Mouse (Mus musculus): ENCODE results near the gene Sirt5. TPM values are rescaled to one million over a fixed set of nuclear protein-coding genes. Genes with fewer than 3 reads are reported as not detected.

Sirt5 gene
- polyA plus RNA-seq, 1 experiment from 2014 or later: 43.8 TPM

DNA sequence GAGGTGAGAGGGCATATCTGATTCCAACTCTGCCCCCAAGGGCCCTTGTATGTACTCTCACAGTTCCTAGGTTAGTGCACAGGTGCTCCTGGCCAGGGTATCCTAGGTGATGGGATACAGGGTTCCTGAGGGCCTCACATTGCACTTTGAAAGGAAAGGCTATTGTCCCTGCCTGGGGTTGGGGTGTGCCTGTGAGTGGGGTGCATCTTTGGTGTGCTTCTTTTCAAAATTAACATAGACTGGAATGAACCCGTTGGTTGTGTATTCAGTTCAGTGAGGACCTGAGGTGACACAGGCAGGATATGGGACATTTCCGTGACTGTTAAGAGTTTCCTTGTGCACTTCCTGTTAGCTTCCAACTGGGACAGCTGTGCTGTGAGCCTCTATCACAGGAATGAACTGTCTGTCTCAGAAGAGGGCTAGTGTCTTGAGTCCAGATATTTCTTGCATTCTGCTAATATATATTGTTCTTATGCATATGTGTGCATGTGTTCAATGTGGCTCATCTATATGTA, 9.7 kb downstream of the Sirt5 start:
- Histone ChIP-seq H3K9me3 (0 out of 2 replicates have a peak, but pooled peaks cover 6% of the 10 kb centered on the region), H3K4me3 (no peak overlapping the region), H3K27me3 (no peaks in the 10 kb centered on the region), H3K4me2 (replicated peaks) (no peak overlapping the region), H3K27ac (0 out of 2 replicates have a peak overlapping the region, but pooled peaks have one; percentile 1), H3K9ac (no peak overlapping the region), H3K4me1 (0 out of 2 replicates have a peak, but pooled peaks cover 5% of the 10 kb centered on the region), H3K36me3 (peaks cover 54% of the 10 kb centered on the region)
- 62% methylated on average over 2 of the region's 2 CpGs for WGBS
- no peak for ATAC-seq (ENCODE audit: insufficient number of reproducible peaks, insufficient read depth, low FRiP score, low TSS enrichment)

- peaks cover 25% of the 10 kb centered on the region for H3K36me3 ChIP-seq
- H3K4me3 ChIP-seq: no peak overlapping the region
- no peak for ATAC-seq (ENCODE audit: insufficient number of reproducible peaks, insufficient read depth, low FRiP score, low TSS enrichment)
- no peaks in the 10 kb centered on the region for H3K4me1 ChIP-seq
- H3K27ac ChIP-seq: no peak overlapping the region
- 80% methylated on average over 3 of the region's 3 CpGs for WGBS
- H3K4me2 ChIP-seq (replicated peaks): no peak overlapping the region
- no peak overlapping the region for H3K9ac ChIP-seq
- H3K27me3 ChIP-seq: no peaks in the 10 kb centered on the region
- H3K9me3 ChIP-seq: no peaks in the 10 kb centered on the region
Observed at GRCm38 (mm10) chr13:43379989-43380388, 14.7 kb downstream of the Sirt5 start.

- ATAC-seq (ENCODE audit: insufficient number of reproducible peaks, insufficient read depth, low FRiP score, low TSS enrichment): no peak
- H3K4me1 ChIP-seq: no peaks in the 10 kb centered on the region
- 0 out of 2 replicates have a peak, but pooled peaks cover 7% of the 10 kb centered on the region for H3K9me3 ChIP-seq
- H3K36me3 ChIP-seq: peaks cover 17% of the 10 kb centered on the region
- H3K27ac ChIP-seq: no peak overlapping the region
- no peak overlapping the region for H3K9ac ChIP-seq
- H3K4me3 ChIP-seq: no peak overlapping the region
- WGBS: 95% methylated on average over 10 of the region's 10 CpGs
- no peaks in the 10 kb centered on the region for H3K27me3 ChIP-seq
- no peak overlapping the region for H3K4me2 ChIP-seq (replicated peaks)
Observed at GRCm38 (mm10) chr13:43385321-43385720, 20.0 kb downstream of the Sirt5 start.

DNA sequence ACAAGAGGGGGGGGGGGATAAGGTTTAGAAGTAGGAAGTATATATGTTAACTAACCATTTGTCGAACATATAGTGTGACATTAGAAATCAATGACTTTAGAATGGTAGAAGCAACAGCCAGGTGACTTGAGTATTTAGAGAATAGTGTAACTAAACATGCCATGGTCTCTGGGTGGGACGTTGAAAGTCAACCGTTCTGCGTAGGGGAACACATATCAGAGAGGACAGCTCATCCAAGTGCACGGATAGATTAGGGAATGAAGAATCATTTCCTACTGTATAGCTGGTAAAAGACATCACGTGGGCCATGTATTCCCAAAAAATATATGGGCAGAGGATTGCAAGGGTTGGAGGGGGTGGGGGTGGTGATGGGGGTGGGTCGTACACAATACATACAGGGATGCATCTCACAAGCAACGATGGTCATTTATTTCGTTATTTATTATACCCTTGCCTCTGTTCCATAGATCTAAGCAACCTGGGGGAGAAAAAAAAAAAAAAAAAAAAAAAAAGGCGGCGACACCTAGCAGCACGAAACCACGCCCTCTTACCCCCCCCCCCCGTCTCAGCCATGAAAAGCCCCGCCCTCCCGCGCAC, 32.5 kb downstream of the Sirt5 start:
- peak overlapping the region; percentile 79 for H3K4me3 ChIP-seq
- H3K4me2 ChIP-seq (replicated peaks): peak overlapping the region; percentile 73
- H3K36me3 ChIP-seq: peaks cover 33% of the 10 kb centered on the region
- H3K27me3 ChIP-seq: no peaks in the 10 kb centered on the region
- peaks cover 8% of the 10 kb centered on the region for H3K4me1 ChIP-seq
- no peak overlapping the region for H3K9ac ChIP-seq
- peak; percentile 24; the same call in 1 of the 2 replicates for ATAC-seq (ENCODE audit: insufficient number of reproducible peaks, insufficient read depth, low FRiP score, low TSS enrichment)
- no peaks in the 10 kb centered on the region for H3K9me3 ChIP-seq
- WGBS: 50% methylated on average over 14 of the region's 17 CpGs
- no peak overlapping the region for H3K27ac ChIP-seq

DNA sequence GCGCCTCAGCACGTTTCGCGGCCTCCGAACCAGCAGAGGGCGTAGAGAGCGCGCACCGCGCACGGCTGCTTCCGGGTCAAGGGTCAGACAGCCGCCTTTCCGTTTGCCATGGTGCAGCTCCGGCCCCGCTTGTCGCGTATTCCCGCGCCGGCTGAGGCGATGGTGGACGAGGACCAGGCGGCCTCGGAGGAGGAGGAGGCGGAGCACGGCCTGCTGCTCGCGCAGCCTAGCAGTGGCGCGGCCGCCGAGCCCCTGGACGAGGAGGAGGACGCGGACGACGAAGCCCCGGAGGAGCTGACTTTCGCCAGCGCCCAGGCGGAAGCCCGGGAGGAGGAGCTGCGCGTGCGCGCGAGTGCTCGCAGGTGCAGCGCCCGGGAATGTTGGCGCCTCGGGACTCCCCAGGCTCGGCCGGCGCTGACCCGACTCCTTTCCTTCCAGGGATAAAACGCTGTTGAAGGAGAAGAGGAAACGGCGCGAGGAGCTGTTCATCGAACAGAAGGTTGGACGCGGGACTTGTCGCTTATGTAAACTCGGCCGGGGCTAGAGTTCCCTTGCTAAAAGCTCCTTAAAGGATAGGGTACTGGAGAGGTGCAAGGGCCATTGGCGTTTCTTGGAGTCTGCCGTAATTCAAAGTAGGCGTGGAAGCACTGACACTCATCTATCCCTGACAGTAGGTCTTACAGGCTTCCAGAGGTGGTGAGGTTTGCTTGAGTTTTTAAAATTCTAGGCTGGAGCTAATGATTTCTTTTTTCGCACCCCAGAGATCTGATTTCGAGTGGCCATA, 33.2 kb downstream of the Sirt5 start, which contains the start of gene Nol7:
TSS of gene Nol7 (plus strand) at position 94 of the 784 bp plus-strand sequence.
- H3K4me1 ChIP-seq: peaks cover 8% of the 10 kb centered on the region
- ATAC-seq (ENCODE audit: insufficient number of reproducible peaks, insufficient read depth, low FRiP score, low TSS enrichment): peak; percentile 87
- peaks cover 36% of the 10 kb centered on the region for H3K36me3 ChIP-seq
- no peaks in the 10 kb centered on the region for H3K27me3 ChIP-seq
- peak within 1 kb of the TSS; percentile 73 for H3K4me2 ChIP-seq (replicated peaks)
- H3K9me3 ChIP-seq: no peaks in the 10 kb centered on the region
- 1% methylated on average over 72 of the region's 72 CpGs for WGBS
- peak within 1 kb of the TSS; percentile 93 for H3K27ac ChIP-seq
- H3K4me3 ChIP-seq: peak within 1 kb of the TSS; percentile 79
- H3K9ac ChIP-seq: peak within 1 kb of the TSS; percentile 77

GRCm38 (mm10) chr13:43399576-43399975, 34.3 kb downstream of the Sirt5 start:
- 91% methylated on average over 5 of the region's 5 CpGs for WGBS
- H3K9me3 ChIP-seq: no peaks in the 10 kb centered on the region
- no peak overlapping the region for H3K9ac ChIP-seq
- peak overlapping the region; percentile 73; the same call in 1 of the 2 replicates for H3K4me2 ChIP-seq (replicated peaks)
- H3K27ac ChIP-seq: no peak overlapping the region
- H3K36me3 ChIP-seq: peaks cover 34% of the 10 kb centered on the region
- peaks cover 8% of the 10 kb centered on the region for H3K4me1 ChIP-seq
- ATAC-seq (ENCODE audit: insufficient number of reproducible peaks, insufficient read depth, low FRiP score, low TSS enrichment): no peak
- H3K27me3 ChIP-seq: no peaks in the 10 kb centered on the region
- no peak overlapping the region for H3K4me3 ChIP-seq

DNA sequence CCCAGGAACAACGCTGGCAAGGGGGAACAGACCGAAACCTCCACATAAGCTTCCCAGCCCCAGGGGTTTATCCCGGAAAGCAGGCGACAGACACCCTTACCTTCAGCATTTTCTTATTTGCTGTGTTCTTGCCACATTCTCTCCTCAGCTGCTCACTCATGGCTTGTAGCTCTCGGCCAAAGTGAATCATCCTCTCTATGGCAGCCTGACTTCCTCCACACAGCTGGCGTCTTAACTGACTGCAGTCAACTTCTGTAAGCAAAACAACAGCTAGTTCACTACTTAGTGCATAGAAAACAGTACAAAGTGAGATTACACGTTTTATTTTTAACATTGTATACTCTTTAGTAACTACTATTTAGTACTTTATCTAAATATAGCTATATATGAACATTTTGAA, 47.0 kb downstream of the Sirt5 start:
- Histone ChIP-seq H3K36me3 (peaks cover 47% of the 10 kb centered on the region), H3K9me3 (no peaks in the 10 kb centered on the region)
- no peak for ATAC-seq (ENCODE audit: insufficient number of reproducible peaks, insufficient read depth, low FRiP score, low TSS enrichment)

GRCm38 (mm10) chr13:43413611-43414010, 48.3 kb downstream of the Sirt5 start:
- WGBS: 89% methylated on average over 2 of the region's 2 CpGs
- peaks cover 50% of the 10 kb centered on the region for H3K36me3 ChIP-seq

More for the DNA sequence above, 47.0 kb downstream of the Sirt5 start:
- Histone ChIP-seq H3K27ac (no peak overlapping the region), H3K4me2 (replicated peaks) (no peak overlapping the region), H3K9ac (no peak overlapping the region), H3K4me3 (no peak overlapping the region), H3K4me1 (no peaks in the 10 kb centered on the region), H3K27me3 (no peaks in the 10 kb centered on the region)
- WGBS: 87% methylated on average over 7 of the region's 7 CpGs

DNA sequence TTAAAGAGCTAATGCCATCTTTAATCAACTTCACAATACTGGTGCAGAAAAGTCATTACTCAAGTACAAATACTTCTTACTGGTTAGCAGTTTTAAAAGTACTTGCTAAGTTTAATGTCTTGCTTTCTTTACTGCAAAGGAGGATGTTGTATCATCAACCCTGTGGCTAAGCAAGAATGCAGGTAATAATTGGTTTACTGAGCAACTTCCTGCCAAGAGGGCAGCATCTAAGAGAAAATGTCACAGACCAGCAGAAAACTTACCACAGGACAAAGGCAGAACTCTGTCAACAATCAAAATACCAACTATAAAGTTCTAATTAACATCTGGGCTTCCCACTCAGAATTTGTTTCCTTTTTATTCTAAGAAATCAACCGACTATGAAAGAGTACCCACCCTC, 50.0 kb downstream of the Sirt5 start:
- Histone ChIP-seq H3K4me2 (replicated peaks) (no peak overlapping the region), H3K27ac (no peak overlapping the region), H3K9me3 (no peaks in the 10 kb centered on the region), H3K9ac (no peak overlapping the region), H3K4me1 (no peaks in the 10 kb centered on the region), H3K36me3 (peaks cover 59% of the 10 kb centered on the region), H3K4me3 (no peak overlapping the region), H3K27me3 (no peaks in the 10 kb centered on the region)
- no peak for ATAC-seq (ENCODE audit: insufficient number of reproducible peaks, insufficient read depth, low FRiP score, low TSS enrichment)
- WGBS: 85% methylated on average over 1 of the region's 1 CpGs

More at GRCm38 (mm10) chr13:43413611-43414010, 48.3 kb downstream of the Sirt5 start:
- Histone ChIP-seq H3K9me3 (no peaks in the 10 kb centered on the region), H3K27me3 (no peaks in the 10 kb centered on the region), H3K27ac (no peak overlapping the region), H3K4me2 (replicated peaks) (no peak overlapping the region), H3K4me1 (no peaks in the 10 kb centered on the region), H3K4me3 (no peak overlapping the region), H3K9ac (no peak overlapping the region)
- no peak for ATAC-seq (ENCODE audit: insufficient number of reproducible peaks, insufficient read depth, low FRiP score, low TSS enrichment)

DNA sequence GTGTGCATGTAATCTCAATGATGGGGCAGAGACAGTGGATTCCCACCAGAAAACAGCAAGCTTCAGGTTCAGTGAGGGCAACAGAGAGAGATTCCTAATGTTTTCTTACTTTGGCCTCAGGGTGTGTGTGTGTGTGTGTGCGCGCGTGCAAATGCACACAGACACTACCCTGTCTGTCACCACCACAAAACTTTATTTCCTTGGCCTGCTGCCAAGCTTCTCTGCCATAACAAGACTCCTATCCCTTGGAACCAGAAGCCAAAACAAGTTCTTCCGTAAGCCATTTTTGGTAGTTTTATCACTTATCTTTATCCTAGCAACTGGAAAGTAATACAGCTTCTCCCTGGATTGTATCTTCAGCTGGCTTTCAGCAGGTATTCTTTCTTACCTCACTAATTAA, 63.1 kb downstream of the Sirt5 start:
- Histone ChIP-seq H3K4me2 (replicated peaks) (no peak overlapping the region), H3K27me3 (no peaks in the 10 kb centered on the region), H3K27ac (no peak overlapping the region), H3K4me3 (no peak overlapping the region), H3K36me3 (peaks cover 13% of the 10 kb centered on the region; the same call in 1 of the 2 replicates), H3K9ac (no peak overlapping the region), H3K9me3 (no peaks in the 10 kb centered on the region), H3K4me1 (no peaks in the 10 kb centered on the region)
- WGBS: 89% methylated on average over 4 of the region's 4 CpGs
- no peak for ATAC-seq (ENCODE audit: insufficient number of reproducible peaks, insufficient read depth, low FRiP score, low TSS enrichment)

- Histone ChIP-seq H3K9me3 (no peaks in the 10 kb centered on the region), H3K27ac (no peak overlapping the region), H3K9ac (no peak overlapping the region), H3K4me3 (no peak overlapping the region), H3K4me1 (no peaks in the 10 kb centered on the region), H3K4me2 (replicated peaks) (no peak overlapping the region), H3K36me3 (peaks cover 4% of the 10 kb centered on the region; the same call in 1 of the 2 replicates), H3K27me3 (no peaks in the 10 kb centered on the region)
- WGBS: 79% methylated on average over 2 of the region's 2 CpGs
- ATAC-seq (ENCODE audit: insufficient number of reproducible peaks, insufficient read depth, low FRiP score, low TSS enrichment): no peak
Observed at GRCm38 (mm10) chr13:43433395-43433794, 68.1 kb downstream of the Sirt5 start.

Data from embryonic facial prominence, embryonic 12.5 days (tissue).